Mouse (Mus musculus): Measurements from ENCODE around the gene Ctso.

The Ctso gene

GRCm38 (mm10) chr3:81932141-81933101 is at the start of gene Ctso:
TSS of gene Ctso (plus strand) at chr3:81932601.
- peak; percentile 91 for DNase-seq

GRCm38 (mm10) chr3:81883916-81884315 is 48.5 kb upstream of the Ctso start:
- no peak for DNase-seq

GRCm38 (mm10) chr3:81885566-81885965 is 46.8 kb upstream of the Ctso start:
- DNase-seq = no peak

- no peak for DNase-seq
These were observed 43.3 kb upstream of the Ctso start for GRCm38 (mm10) chr3:81889137-81889536.

- no peak for DNase-seq
These were observed 21.9 kb upstream of the Ctso start for GRCm38 (mm10) chr3:81910286-81911036.

- DNase-seq = no peak
These were observed 16.2 kb upstream of the Ctso start for GRCm38 (mm10) chr3:81916030-81916686.

GRCm38 (mm10) chr3:81917354-81917935 is 15.0 kb upstream of the Ctso start:
- no peak for DNase-seq

GRCm38 (mm10) chr3:81918215-81918614 is 14.2 kb upstream of the Ctso start:
- no peak for DNase-seq

GRCm38 (mm10) chr3:81919681-81920080 is 12.7 kb upstream of the Ctso start:
- DNase-seq = no peak

GRCm38 (mm10) chr3:81922910-81923309 is 9.5 kb upstream of the Ctso start:
- DNase-seq = no peak

GRCm38 (mm10) chr3:81924931-81925330 is 7.5 kb upstream of the Ctso start:
- DNase-seq = peak; percentile 56

- DNase-seq = no peak
These were observed 6.5 kb upstream of the Ctso start for GRCm38 (mm10) chr3:81925856-81926255.

- no peak for DNase-seq
These were observed 5.6 kb upstream of the Ctso start for GRCm38 (mm10) chr3:81926764-81927325.

GRCm38 (mm10) chr3:81929073-81929472 is 3.3 kb upstream of the Ctso start:
- no peak for DNase-seq

GRCm38 (mm10) chr3:81931695-81932094 is 706 bp upstream of the Ctso start:
- DNase-seq = no peak

GRCm38 (mm10) chr3:81933348-81933747 is 947 bp downstream of the Ctso start:
- DNase-seq = no peak

GRCm38 (mm10) chr3:81938924-81939323 is 6.5 kb downstream of the Ctso start:
- no peak for DNase-seq

GRCm38 (mm10) chr3:81942341-81942740 is 9.9 kb downstream of the Ctso start:
- no peak for DNase-seq

GRCm38 (mm10) chr3:81943097-81943496 is 10.7 kb downstream of the Ctso start:
- DNase-seq = no peak

GRCm38 (mm10) chr3:81944851-81945393 is 12.5 kb downstream of the Ctso start:
- no peak for DNase-seq

GRCm38 (mm10) chr3:81949048-81949447 is 16.6 kb downstream of the Ctso start:
- no peak for DNase-seq

- DNase-seq = no peak
These were observed 19.4 kb downstream of the Ctso start for GRCm38 (mm10) chr3:81951785-81952184.
